Mouse (Mus musculus) lung, postnatal 0 days (tissue): ENCODE measurements around the gene Wdr47.

ENCODE experiments used
- CTCF ChIP-seq: IDR thresholded peaks from 2 replicates; pipeline ENCODE4 v1.5.1; 2016; ENCODE audit warnings: antibody characterized with exemption, mild to moderate bottlenecking
- EP300 ChIP-seq: IDR thresholded peaks from 2 replicates; pipeline ENCODE4 v1.6.1; 2016; ENCODE audit warnings: antibody characterized with exemption, mild to moderate bottlenecking, control low read depth

- no peak for TF ChIP-seq CTCF
- peak; percentile 97 for TF ChIP-seq EP300
Measured at GRCm38 (mm10) chr3:108562133-108562730, 28.8 kb upstream of the Wdr47 start, which contains the start of gene Tmem167b.
